Mouse (Mus musculus): Measurements from ENCODE around the gene Otud7b.

GRCm38 (mm10) chr3:96094203-96094602 lies 10.1 kb upstream of the Otud7b start:
- TF ChIP-seq CTCF (conservative IDR thresholded peaks at IDR 0.05; ENCODE audit: low read length) = no peak
- no peak for TF ChIP-seq NANOG (IDR thresholded peaks at IDR 0.05; ENCODE audit: borderline replicate concordance, low read length)
- no peak for TF ChIP-seq POU5F1 (IDR thresholded peaks at IDR 0.05; ENCODE audit: borderline replicate concordance, low read length)

Measured in E14TG2a.4 (cell line).